Mouse (Mus musculus) right cerebral cortex, postnatal 10 days (tissue): ENCODE data around the gene Tmem259.
A peak's percentile ranks its signal among the peaks of the same experiment; 100 is the strongest.

ENCODE experiments used
- DNase-seq, 2 experiments: peaks; one replicate each; pipeline ENCODE4 v3.0.0; 2021; ENCODE audit warnings: low spot score in 2 of 2

Tmem259 gene

DNA sequence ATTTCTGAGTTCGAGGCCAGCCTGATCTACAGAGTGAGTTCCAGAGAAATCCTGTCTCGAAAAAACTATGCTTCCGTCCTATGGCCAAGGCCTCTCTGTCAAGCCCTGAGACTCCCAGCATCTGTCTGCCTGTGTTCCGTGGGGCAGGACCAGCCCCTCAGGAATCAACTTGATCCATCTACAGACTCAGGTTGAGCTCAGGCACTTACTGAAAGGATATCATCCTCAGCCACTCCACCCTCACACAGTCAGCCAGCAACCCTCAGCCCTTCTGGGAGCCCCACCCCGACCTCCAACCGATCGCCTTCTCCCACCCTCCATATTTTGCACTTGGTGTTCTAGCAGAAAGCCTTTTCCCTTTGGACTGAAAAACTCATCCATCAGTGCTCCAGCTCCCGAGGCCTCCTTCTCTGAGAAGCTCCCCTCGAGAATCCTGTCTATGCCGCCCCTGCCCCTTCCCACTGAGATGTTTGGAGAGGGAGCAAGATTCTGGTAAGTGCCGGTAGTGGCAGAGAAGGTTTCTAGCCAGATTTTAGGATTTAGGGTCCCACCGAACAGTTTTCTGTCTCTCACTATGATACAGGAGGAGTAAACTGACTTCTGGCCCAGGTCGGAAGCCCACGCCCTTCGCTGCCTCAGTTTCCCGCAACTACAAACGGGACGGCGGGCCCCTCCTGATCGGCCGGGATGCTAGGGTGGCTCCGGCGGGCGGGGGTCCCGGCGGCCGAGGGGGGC, 3.8 kb upstream of the Tmem259 start:
- no peak for DNase-seq

DNA sequence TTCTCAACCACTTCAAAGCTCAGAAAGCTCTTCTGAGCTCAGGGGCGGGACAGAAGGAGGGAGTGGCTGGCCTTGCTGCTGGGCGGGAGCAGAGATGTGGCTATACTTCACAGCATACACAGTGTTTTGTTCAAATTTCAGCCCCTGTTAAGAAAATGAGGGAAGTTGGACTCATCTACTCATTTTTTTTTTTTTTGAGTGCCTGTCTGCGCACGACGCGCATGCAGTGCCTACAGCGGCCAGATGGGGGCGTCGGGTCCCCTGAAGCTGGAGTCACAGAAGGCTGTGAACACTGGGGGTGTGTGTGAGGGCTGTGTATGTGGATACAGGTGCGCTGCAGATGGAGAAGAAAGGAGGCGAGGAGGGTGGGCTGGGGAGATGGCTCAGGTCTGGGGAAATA, 2.8 kb upstream of the Tmem259 start:
- DNase-seq: peak; percentile 83 to 87

DNA sequence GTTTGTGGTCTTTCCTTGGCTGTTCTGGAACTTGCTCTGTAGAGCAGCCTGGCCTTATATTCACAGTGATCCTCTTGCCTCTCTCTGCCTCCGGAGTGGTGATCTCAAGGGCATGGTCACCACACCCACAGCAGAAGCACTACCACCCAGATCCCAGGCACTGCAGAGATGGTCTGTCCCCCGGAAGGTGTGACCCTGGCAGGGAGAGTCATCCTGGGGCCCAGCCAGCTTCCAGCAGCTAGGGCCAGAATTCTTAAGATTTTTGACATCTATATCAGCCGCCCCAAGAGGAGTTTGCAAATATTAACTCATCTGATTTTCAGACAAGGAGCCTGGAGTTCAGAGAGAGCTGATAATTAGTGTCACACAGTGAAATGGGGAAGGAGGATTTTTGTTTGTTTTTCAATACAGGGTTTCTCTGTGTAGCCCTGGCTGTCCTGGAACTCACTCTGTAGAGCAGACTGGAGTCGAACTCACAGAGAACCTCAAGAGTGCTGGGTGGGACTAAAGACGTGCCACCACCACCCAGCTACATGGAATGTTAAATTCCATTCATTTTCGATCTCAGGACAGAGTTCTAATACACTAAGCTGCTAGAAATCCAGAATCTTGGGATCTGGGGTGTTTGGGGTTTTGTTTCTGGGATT, 2.2 kb upstream of the Tmem259 start:
- no peak for DNase-seq

DNA sequence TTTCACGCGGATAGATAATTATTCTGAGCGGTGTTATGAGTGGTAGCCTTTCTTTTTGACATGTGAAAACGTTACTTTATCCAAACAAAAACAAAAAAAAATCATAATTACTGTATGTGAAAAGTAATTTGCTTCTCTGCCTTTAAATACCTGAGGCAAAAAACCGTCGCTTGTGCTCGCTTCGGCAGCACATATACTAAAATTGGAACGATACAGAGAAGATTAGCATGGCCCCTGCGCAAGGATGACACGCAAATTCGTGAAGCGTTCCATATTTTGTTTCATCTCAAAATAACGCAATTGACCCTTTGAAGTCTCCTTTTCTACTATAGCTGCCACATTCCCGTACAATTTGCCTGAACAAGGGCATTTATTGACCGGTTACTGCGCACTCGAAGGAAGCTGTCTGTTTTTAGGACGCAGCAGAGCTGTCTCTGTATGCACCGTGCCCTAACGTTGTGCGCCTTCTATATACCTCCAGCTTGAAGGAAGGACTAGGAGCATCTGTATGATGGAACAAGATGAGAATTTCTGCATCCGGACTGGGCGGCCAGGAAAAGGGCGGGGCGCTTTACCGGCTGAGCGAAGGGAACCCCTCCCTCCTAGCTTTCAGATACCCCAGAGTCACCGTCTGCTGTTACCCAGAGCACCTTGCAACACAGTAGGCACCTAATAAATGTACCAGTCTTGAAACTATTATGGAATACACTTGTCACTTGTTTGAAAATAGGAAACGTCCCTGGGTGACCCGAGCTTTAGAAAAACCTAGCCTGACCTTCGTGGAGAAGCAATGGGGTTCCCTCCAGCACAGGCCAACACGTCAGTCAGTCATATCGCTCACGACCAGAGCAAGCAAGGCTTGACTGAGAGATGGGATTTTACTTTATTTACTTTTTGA, 1.5 kb upstream of the Tmem259 start:
- peak; percentile 69 to 78 for DNase-seq

DNA sequence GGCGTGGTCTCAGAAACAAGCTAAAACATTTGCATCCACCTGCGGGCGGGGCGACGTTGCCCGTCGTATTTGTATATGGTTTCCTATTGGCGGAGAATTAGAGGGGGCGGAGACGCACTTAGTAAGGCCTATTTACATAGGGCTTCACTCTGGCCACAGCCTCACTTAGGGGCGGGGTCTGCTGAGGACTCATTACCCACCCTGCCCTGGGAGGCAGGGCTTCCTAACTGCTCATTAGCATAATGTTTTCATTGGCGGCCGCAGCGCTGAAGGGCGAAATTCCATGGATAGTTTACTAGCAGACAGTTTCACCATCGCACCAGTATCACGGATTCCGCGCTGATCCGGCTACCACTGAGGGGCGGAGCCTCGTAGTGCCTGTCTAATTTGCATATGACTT, 741 bp upstream of the Tmem259 start:
- DNase-seq: peak; percentile 96 to 99

DNA sequence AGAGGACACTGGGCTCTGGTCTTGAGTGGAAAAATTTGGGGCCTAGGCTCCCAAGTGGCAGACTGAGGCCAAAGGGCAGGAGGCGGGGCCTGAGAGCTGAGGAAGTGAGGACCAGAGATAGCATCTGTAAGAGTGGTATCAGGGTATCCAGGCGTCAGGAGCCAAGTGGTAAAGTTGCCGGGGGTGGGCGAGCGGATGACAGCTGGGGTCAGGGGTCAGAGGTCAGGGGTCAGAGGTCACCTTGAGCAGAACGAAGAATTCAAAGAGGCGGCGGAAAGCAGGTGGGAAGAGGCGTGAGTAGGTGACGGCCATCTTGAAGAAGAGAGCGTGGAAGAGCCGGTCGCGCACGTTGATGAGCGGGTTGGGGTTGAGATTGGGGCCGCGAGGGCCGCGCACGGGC, 460 bp downstream of the Tmem259 start:
- DNase-seq: peak; percentile 82 to 89

DNA sequence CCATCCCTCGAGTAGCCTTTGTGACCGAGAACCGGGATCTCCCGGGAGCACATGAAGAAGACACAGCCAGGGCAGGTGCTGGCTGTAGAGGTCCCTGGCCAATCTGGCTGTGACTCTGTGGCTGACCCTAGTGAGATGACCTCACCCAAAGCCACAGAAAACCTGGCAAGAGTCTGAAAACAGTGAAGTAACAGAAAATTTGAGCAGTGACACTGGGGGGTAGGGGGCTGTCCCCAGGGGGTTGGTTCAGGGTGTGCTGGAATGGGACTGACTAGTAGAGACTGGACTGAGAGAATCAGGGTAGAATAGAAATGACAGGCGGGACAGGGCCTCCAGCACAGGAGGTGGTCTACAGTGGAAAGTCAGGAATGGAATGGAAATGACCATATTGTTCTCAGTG, 925 bp downstream of the Tmem259 start:
- DNase-seq: no peak

DNA sequence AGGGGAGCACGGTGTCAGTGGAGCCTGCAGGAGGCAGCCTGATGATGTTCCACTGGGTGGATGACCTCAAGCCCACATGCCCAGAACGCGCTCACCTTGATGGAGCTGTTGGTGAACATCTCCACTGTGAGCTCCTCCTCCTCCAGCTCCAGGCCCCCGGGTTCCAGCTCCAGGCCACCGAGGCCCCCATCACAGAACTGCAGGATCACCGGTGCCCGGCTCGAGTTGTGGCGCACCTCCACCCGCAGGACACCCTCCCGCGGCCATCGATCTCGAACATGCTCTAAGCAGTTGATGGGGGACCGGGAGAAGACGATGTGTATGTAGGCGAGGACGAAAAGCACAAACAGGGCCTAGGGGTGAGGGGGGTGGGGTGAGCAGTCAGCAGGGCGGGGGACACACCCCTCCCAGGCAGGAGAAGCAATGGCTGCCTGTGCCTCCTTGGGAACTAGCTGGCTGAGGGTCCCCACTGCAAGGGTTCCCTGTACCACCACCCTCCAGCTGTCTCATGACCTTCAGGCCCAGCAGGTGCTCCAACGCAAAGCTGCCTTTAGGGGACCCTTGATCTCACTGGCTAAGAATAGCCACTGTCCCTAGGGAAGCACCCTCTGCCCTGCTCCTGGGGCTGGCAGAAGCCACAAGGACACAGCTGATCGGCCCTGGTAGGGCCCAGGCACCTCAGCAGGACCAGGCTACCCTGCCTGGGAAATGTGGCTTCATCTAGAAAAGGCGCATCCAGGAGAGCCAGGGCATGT, 4.6 kb downstream of the Tmem259 start:
- no peak for DNase-seq

DNA sequence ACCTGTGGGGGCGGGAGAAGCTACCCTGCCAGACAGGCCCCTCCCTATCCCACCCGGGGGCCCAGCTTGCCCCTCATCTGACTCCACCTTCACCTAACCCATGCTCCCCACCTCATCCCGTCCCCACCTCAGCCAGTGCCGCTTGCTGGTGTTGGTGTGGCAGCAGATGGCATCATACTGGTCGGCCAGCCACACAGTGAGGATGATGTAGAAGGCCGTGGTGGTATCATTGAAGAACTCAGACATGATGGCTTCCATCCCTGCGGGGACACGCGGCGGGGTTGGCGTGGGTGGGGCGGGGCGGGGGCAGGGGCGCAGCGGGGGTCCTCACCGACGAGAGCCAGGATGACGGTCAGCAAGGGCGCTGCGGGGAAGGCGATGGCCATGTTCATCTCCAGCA, 6.1 kb downstream of the Tmem259 start:
- DNase-seq: no peak

DNA sequence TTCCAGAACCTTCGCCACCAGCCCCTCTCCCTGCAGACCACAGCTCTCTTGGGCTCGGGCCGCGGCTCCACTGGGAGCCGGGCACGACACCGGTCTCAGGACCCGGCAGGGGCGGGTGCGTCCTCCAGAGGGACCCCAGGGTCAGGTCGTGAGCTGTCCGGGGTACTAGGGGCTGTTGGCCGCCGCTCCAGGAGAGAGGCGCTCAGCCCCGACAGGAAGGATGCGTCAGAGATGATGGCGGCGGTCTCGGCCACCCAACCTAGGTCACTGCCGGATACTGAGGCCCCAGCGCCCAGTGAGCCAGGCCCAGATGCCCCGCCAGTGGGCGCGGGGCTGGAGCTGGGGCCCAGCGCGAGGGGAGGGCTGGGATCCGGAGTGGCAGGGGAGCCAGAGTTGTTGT, 6.8 kb downstream of the Tmem259 start:
- no peak for DNase-seq

DNA sequence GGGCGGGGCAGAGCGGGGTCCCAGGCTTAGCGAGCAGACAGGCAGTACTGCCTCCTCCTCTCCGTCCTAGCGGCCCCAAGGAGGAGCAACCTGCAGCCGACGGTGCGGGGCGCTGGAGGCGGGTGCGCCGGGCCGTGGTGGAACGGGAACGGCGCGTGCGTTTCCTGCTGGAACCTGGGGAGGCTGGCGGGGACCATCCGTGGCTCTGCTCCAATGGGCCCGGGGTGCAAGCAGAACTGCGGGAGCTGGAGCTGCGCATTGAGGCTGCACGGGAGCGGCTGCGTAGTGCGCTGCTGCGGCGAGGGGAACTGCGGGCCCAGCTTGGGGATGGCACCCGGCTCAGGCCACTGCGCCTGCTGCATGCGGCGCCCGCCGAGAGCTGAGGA, 7.4 kb downstream of the Tmem259 start:
- no peak for DNase-seq

DNA sequence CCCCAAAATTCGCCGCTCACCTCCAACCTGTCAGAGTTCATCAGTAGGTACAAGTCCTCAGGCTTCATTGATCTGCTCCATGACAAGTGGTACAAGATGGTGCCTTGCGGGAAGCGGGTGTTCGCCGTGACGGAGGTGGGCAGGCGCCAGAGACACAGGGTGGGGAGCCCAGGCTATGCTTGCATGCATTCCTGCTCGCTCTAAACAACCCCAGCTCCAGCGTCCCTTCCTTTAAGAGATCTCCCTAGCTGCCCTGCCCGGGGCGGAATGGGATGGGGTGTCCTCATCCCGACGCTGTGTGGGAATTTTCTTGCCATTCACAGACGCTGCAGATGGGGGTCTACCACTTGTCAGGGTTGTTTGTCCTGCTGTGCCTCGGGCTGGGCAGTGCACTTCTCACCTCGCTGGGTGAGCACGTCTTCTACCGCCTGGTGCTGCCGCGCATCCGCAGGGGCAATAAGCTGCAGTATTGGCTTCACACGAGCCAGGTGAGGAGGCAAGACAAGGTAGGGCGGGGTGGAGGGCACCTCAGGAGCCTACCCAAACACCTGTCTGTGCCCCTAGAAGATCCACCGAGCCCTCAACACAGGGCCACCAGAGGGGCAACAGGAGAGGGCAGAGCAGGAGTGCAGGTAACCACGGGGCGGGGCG, 7.9 kb downstream of the Tmem259 start:
- no peak for DNase-seq

DNA sequence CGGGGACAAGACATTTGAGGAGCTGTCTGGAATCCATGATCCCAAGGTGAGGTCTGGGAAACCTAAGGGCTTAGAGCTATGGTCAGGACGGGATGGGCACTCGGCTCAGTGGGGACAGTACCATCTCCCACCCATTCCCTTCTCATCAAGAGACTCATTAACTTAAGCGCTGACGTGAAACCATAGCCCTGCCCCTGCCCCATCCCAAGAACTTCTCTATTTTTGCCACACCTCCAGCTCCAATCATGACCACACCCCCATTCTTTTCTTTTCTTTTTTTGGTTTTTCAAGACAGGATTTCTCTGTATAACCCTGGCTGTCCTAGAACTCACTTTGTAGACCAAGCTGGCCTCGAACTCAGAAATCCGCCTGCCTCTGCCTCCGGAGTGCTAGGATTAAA, 9.5 kb downstream of the Tmem259 start:
- DNase-seq: no peak

DNA sequence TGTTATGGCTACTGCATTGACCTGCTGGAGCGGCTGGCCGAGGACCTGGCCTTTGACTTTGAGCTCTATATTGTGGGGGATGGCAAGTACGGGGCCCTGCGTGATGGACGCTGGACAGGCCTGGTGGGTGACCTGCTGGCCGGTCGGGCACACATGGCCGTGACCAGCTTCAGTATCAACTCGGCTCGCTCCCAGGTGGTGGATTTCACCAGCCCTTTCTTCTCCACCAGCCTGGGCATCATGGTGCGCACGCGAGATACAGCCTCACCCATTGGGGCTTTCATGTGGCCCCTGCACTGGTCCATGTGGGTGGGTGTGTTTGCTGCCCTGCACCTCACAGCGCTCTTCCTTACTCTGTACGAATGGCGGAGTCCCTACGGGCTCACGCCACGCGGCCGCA, 10.0 kb downstream of the Tmem259 start:
- no peak for DNase-seq

DNA sequence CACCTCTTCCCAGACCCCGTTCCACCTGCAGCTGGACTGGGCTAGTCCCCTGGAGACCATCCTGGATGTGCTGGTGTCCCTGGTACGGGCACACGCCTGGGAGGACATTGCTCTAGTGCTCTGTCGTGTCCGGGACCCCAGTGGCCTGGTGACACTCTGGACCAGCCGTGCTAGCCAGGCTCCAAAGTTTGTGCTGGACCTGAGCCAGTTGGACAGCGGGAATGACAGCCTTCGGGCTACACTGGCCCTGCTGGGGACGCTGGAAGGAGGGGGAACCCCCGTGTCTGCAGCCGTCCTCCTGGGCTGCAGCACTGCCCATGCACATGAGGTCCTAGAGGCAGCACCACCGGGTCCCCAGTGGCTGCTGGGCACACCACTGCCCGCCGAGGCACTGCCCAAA, 11.3 kb downstream of the Tmem259 start:
- DNase-seq: no peak

DNA sequence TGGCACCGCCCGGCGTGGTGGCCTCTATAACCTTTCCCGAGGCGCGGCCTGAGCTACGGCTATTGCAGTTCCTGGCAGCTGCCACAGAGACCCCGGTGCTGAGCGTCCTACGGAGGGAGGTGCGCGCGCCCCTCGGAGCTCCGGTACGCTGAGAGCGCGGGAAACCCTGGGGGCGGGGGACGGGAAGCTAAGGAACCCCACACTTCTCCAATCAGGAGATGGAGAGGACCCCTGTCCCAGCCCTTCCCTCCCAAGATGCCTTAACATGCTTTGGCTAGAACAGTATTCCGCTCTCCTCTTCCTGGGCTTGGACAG, 13.0 kb downstream of the Tmem259 start:
- no peak for DNase-seq

DNA sequence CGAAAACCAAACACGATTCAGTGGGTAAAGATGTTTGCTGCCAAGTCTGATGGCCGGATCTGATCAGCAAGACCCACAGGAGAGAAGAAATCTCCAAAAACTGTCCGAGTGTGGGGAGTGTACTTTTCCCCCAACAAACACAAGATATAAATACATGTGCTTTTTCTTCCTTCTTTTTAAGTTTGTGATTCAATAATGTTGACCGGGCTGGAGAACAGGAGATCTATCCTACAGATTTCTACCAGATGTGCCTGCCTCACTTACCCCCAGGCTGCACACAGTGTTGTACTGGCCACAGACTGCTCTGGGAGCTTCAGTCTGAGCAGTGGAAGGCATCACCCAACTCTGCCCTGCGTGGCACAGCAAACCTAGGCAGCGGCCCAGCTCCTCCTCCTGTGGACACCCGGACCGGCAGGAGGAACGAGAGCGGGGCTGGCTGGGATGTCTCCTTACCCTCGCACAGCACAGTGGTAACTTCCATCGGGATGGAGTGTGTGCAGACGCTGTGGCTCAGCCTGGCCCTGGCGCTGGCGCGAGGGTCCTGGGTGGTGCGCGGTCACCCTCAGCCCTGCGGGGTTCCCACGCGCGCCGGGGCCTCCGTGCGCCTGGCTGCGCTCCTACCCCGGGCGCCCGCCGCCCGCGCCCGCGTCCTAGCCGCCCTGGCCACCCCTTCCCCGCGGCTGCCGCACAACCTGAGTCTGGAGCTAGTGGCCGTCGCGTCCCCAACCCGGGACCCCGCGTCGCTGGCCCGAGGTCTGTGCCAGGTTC, 13.5 kb downstream of the Tmem259 start, which contains the start of gene Grin3b:
Gene Grin3b (plus strand): TSS at position 301 of the 768 bp plus-strand sequence.
- DNase-seq: no peak

DNA sequence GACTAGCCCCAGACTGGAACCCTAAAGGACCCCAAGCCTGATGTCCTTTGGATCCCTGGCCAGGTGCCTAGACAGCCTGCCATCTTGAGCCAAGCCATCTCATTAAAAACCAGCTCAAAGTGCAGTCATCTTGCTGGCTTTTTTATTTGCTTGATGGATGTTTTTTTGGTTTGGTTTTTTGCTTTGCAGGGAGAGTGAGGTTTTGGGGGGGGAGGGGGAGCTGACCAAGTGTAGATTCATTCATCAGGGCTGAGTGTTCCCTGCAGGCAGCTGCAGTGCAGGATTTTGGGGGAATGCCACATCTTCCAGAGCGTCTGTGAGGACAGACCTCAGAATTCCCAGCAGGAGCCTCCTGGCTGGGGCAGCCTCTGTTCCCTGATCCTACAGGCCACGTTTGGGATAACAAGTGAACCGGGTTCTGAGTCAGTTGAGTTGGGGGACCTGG, 15.0 kb downstream of the Tmem259 start:
- DNase-seq: no peak

DNA sequence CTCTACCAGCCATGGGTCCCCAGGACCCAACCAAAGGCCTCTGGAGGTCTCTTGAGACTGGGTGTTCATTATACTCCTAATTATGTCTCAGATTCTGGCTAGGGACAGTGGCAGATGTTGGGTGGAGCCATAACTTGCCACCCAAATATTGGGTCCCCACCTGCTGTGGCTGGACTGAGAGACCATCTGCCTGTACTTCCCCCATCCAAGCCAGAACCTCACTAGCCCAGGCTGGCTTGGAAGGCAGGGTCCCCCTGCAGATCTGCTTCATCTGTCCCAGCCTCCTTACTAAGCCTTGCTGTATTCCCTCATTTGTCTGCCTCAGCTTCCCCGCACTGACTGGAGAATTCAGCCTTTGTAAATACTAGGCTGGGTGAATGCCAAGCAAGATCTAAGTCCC, 15.9 kb downstream of the Tmem259 start:
- no peak for DNase-seq

DNA sequence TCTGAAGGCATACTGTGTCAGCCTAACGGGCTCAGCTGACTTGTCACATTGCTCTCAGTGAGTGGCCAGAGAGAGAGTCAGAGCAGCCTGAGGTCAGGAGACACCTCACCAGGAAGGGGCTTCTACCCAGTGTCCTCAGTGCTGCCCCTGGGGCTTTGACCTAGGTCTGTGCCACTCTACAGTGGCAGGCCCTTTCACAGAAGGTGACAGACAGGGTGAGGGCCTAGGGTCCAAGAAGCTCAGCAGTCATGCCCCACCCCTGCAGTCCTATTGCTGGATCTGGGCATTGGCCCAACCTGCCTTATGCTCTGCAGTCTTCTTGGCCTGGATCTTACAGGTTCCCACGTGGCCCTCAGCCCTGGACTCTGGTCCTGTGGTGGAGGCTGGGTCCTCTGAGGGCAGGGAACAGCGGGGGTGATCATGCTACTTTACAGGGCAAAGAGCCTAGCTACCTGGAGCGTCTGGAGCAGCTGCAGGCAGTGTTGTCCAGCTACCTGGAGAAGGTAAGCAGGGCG, 17.2 kb downstream of the Tmem259 start:
- DNase-seq: no peak
